Mouse (Mus musculus) liver, embryonic 11.5 days (tissue): ENCODE results near the gene Tnrc6a. TPM values are rescaled to one million over a fixed set of nuclear protein-coding genes. Genes with fewer than 3 reads are reported as not detected.
"Not testable (repeated sequence)": the region's sequence is repeated elsewhere in the genome, so short reads cannot be mapped to it uniquely, and the experiment has no call there.

ENCODE experiments used
- ATAC-seq: fragments of 200-750 bp; cut with Nextera tagmentation; replicated peaks from 2 replicates; pipeline ENCODE4 v1.8.0; 2017; ENCODE audit warnings: moderate number of reproducible peaks, mild to moderate bottlenecking, moderate TSS enrichment, moderate library complexity; ENCODE audit not compliant: low FRiP score
- DNase-seq: peaks from one replicate; pipeline ENCODE4 v3.0.0-alpha.2; 2017; ENCODE audit warnings: low spot score
- H3K27ac ChIP-seq: fragments of 300-500 bp; sonication (generic); 2 replicates; pipeline ENCODE4 v1.5.1; 2014; ENCODE audit warnings: mild to moderate bottlenecking, low read depth, low read length, control low read depth
- H3K27me3 ChIP-seq: fragments of 300-500 bp; sonication (generic); replicated peaks from 2 replicates; pipeline ENCODE4 v1.6.1; 2014; ENCODE audit warnings: low read length, mixed read lengths; ENCODE audit not compliant: control insufficient read depth, insufficient read depth
- H3K36me3 ChIP-seq: fragments of 300-500 bp; sonication (generic); 2 replicates; pipeline ENCODE4 v1.6.1; 2014; ENCODE audit warnings: mild to moderate bottlenecking, low read length, moderate library complexity, mixed read lengths; ENCODE audit not compliant: control insufficient read depth, insufficient read depth
- H3K4me1 ChIP-seq: fragments of 300-500 bp; sonication (generic); replicated peaks from 2 replicates; pipeline ENCODE4 v1.6.1; 2014; ENCODE audit warnings: low read length, mixed read lengths; ENCODE audit not compliant: control insufficient read depth, insufficient read depth
- H3K4me2 ChIP-seq: fragments of 300-500 bp; sonication (generic); 2 replicates; pipeline ENCODE4 v1.6.1; 2014; ENCODE audit warnings: mild to moderate bottlenecking, control low read depth, moderate library complexity
- H3K4me3 ChIP-seq: fragments of 300-500 bp; sonication (generic); 2 replicates; pipeline ENCODE4 v1.5.1; 2014; ENCODE audit warnings: low read depth, low read length, control low read depth
- H3K9ac ChIP-seq: fragments of 300-500 bp; sonication (generic); 2 replicates; pipeline ENCODE4 v1.6.1; 2014; ENCODE audit warnings: low read depth, low read length, control low read depth
- H3K9me3 ChIP-seq: fragments of 300-500 bp; sonication (generic); 2 replicates; pipeline ENCODE4 v1.6.1; 2016; ENCODE audit warnings: low read length, inconsistent platforms, mixed read lengths; ENCODE audit not compliant: control insufficient read depth
- WGBS: fragments of 180-500 bp; shearing (Covaris S2); extraction: QIAGEN DNeasy Blood & Tissue Kit; methylation state at CpG from one replicate; pipeline ENCODE4 v1.1.7; 2014; 5-methylcytosine and 5-hydroxymethylcytosine counted together
- polyA plus RNA-seq: library from polyadenylated mRNA; unstranded; fragments of >200 nt; fragmentation: Nextera tagmentation; extraction: Ambion mirVana; gene quantifications from 2 replicates; pipeline ENCODE4 v1.2.1, GENCODE M21; 2014

Tnrc6a gene
- polyA plus RNA-seq, 1 experiment from 2014 or later, result 36.4 TPM

- Histone ChIP-seq H3K4me1 (no peaks in the 10 kb centered on the region; the same call in 1 of the 2 replicates), H3K36me3 (no peaks in the 10 kb centered on the region), H3K27me3 (no peaks in the 10 kb centered on the region), H3K9me3 (no peaks in the 10 kb centered on the region), H3K27ac (no peak overlapping the region), H3K9ac (no peak overlapping the region), H3K4me3 (no peak overlapping the region), H3K4me2 (no peak overlapping the region)
- 86% methylated on average over 3 of the region's 3 CpGs for WGBS
- ATAC-seq (no peak), DNase-seq (no peak)
Observed at GRCm38 (mm10) chr7:123101295-123101694, 22.4 kb upstream of the Tnrc6a start.

- not testable (repeated sequence) for H3K4me1 ChIP-seq, H3K4me2 ChIP-seq, H3K27ac ChIP-seq, ATAC-seq, H3K36me3 ChIP-seq, DNase-seq, H3K9ac ChIP-seq, H3K9me3 ChIP-seq, H3K27me3 ChIP-seq, H3K4me3 ChIP-seq
- WGBS, result 73% methylated on average over 1 of the region's 1 CpGs
Observed at GRCm38 (mm10) chr7:123105381-123105780, 18.3 kb upstream of the Tnrc6a start.

- Histone ChIP-seq H3K4me3 (no peak overlapping the region), H3K27me3 (no peaks in the 10 kb centered on the region), H3K36me3 (no peaks in the 10 kb centered on the region), H3K4me1 (peaks cover 5% of the 10 kb centered on the region), H3K27ac (no peak overlapping the region), H3K9me3 (no peaks in the 10 kb centered on the region), H3K9ac (no peak overlapping the region), H3K4me2 (no peak overlapping the region)
- WGBS, result 66% methylated on average over 1 of the region's 1 CpGs
- DNase-seq (no peak), ATAC-seq (no peak)
Observed at GRCm38 (mm10) chr7:123105906-123106305, 17.8 kb upstream of the Tnrc6a start.

- H3K27me3 ChIP-seq, result no peaks in the 10 kb centered on the region
- H3K9me3 ChIP-seq, result no peaks in the 10 kb centered on the region
- H3K4me2 ChIP-seq, result no peak overlapping the region
- H3K27ac ChIP-seq, result no peak overlapping the region
- H3K9ac ChIP-seq, result no peak overlapping the region
- DNase-seq, result no peak
- peaks cover 7% of the 10 kb centered on the region for H3K4me1 ChIP-seq
- WGBS, result 93% methylated on average over 2 of the region's 2 CpGs
- ATAC-seq, result no peak
- H3K36me3 ChIP-seq, result no peaks in the 10 kb centered on the region
- H3K4me3 ChIP-seq, result no peak overlapping the region
Observed at GRCm38 (mm10) chr7:123106326-123106725, 17.4 kb upstream of the Tnrc6a start.

- H3K4me3 ChIP-seq, result no peak overlapping the region
- DNase-seq (no peak), ATAC-seq (peak; percentile 44)
- WGBS, result 46% methylated on average over 13 of the region's 13 CpGs
- H3K4me1 ChIP-seq, result peaks cover 7% of the 10 kb centered on the region
- no peak overlapping the region for H3K4me2 ChIP-seq
- H3K36me3 ChIP-seq, result no peaks in the 10 kb centered on the region
- no peaks in the 10 kb centered on the region for H3K9me3 ChIP-seq
- no peaks in the 10 kb centered on the region for H3K27me3 ChIP-seq
- H3K9ac ChIP-seq, result no peak overlapping the region
- H3K27ac ChIP-seq, result no peak overlapping the region
Observed at GRCm38 (mm10) chr7:123108058-123109055, 15.3 kb upstream of the Tnrc6a start.

GRCm38 (mm10) chr7:123109361-123110000, 14.2 kb upstream of the Tnrc6a start:
- no peaks in the 10 kb centered on the region for H3K27me3 ChIP-seq
- WGBS, result 84% methylated on average over 7 of the region's 7 CpGs
- H3K9ac ChIP-seq, result no peak overlapping the region; the same call in 1 of the 2 replicates
- no peak overlapping the region for H3K4me3 ChIP-seq
- no peak for DNase-seq
- H3K4me2 ChIP-seq, result no peak overlapping the region
- H3K9me3 ChIP-seq, result no peaks in the 10 kb centered on the region
- peak overlapping the region; percentile 21 for H3K27ac ChIP-seq
- H3K4me1 ChIP-seq, result peaks cover 7% of the 10 kb centered on the region
- ATAC-seq, result no peak
- H3K36me3 ChIP-seq, result no peaks in the 10 kb centered on the region

GRCm38 (mm10) chr7:123110135-123110534, 13.6 kb upstream of the Tnrc6a start:
- Histone ChIP-seq H3K27ac (peak overlapping the region; percentile 21; the same call in 1 of the 2 replicates), H3K27me3 (no peaks in the 10 kb centered on the region), H3K4me2 (no peak overlapping the region; the same call in 1 of the 2 replicates), H3K4me1 (peaks cover 7% of the 10 kb centered on the region), H3K36me3 (no peaks in the 10 kb centered on the region), H3K4me3 (no peak overlapping the region), H3K9ac (no peak overlapping the region), H3K9me3 (no peaks in the 10 kb centered on the region)
- ATAC-seq (peak; percentile 49; the same call in 1 of the 2 replicates), DNase-seq (no peak)
- 41% methylated on average over 3 of the region's 3 CpGs for WGBS

- Histone ChIP-seq H3K27me3 (no peaks in the 10 kb centered on the region), H3K4me2 (no peak overlapping the region), H3K36me3 (no peaks in the 10 kb centered on the region), H3K9ac (no peak overlapping the region), H3K4me3 (no peak overlapping the region), H3K27ac (no peak overlapping the region), H3K4me1 (peaks cover 9% of the 10 kb centered on the region), H3K9me3 (no peaks in the 10 kb centered on the region)
- ATAC-seq, result no peak
- no peak for DNase-seq
- WGBS, result 86% methylated on average over 6 of the region's 6 CpGs
Observed at GRCm38 (mm10) chr7:123113590-123113989, 10.1 kb upstream of the Tnrc6a start.
